Mouse (Mus musculus): ENCODE results near the gene Itgb4.
A peak's percentile ranks its signal among the peaks of the same experiment; 100 is the strongest.
"Not testable (repeated sequence)": the region's sequence is repeated elsewhere in the genome, so short reads cannot be mapped to it uniquely, and the experiment has no call there.

Gene Itgb4

DNA sequence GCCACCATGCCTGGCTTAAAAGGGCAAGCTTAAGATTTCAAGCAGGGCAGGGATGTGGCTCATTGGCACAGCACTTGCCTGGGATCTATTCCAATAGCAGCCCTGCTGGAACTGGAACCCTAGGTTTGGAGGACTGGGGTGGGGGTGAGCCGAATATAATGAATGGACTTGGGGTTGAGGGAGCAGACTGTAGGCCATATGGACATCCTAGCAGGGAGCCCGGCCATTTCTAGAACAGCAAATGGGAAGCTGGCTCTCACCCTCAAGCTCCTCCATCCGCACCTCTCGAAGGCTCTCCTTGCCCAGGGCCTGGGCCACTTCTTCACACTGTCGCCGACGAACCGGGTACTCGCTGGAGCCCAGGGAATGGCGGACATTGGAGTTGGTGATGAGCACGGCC is 35.2 kb downstream of the Itgb4 start:
- no peak for DNase-seq

DNA sequence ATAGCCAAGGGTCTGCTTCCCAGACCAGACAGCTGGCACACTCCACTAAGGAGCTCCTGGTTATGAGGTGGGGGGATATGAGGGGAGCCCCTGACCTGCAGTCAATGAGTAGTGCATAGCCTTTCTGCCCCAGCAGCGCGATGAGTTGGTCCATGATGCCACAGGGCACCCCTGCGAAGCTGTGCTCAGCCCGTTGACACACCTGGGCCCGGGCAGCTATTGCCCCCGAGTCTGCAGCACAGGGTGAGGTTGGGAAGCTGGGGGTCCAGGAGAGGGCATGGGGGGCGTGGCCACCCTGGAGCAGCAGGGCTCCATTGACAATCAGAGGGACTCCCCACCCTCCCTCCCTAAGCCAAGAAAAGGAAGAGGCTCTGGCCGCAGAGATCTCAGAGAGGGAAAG is 35.6 kb downstream of the Itgb4 start:
- DNase-seq: no peak

DNA sequence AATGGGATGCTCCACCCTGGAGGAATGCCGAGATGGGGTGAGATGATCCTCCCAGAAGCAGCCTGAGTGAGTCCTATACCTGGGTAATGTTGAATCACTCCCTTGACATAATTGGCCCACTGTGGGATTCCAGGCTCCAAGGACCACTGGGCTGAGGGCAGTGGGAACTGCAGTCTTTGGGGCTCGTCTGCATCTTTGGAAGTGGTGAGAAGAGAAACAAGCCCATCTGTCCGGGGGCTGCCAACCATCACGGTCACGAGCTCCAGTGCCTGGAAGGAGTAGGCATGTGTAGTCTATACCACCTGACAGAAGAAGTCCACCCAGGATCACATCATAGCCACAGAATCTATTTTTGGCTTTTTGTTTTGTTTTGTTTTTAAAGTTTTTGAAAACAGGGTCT is 36.4 kb downstream of the Itgb4 start:
- DNase-seq: no peak

DNA sequence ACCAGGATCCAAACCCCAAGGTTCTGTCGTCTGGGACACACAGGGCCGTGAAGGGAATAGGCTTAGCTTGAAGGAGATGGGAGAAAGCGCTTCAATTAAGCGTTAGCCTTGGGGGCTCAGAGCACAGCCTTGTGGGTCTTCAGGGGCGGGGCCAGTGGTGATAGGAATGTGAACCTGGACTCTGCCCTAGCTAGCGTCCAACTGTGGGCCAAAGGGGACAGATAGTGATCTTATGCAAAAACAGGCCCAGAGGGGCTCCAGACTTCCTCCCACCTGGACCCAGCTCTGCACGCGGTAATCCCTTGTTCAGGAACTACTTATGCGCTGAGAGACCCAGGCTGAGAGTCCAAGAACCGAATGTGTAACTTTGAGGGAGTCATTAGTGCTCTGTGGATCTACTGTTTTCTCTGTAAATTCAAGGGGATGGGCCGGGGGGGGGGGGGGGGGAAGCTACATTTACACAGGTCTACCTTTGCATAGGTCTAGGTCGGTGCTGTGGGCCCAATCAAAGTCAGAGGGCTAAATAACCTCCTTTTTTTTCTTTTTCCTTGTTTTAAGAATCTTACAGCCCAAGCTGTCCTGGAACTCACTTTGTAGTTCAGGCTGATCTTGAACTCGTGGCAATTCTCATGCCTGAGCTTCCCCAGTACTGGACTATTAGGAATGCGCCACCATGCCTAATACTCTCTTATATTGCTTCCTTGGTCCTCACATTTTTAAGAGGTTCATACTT is 37.2 kb downstream of the Itgb4 start:
- no peak for DNase-seq

DNA sequence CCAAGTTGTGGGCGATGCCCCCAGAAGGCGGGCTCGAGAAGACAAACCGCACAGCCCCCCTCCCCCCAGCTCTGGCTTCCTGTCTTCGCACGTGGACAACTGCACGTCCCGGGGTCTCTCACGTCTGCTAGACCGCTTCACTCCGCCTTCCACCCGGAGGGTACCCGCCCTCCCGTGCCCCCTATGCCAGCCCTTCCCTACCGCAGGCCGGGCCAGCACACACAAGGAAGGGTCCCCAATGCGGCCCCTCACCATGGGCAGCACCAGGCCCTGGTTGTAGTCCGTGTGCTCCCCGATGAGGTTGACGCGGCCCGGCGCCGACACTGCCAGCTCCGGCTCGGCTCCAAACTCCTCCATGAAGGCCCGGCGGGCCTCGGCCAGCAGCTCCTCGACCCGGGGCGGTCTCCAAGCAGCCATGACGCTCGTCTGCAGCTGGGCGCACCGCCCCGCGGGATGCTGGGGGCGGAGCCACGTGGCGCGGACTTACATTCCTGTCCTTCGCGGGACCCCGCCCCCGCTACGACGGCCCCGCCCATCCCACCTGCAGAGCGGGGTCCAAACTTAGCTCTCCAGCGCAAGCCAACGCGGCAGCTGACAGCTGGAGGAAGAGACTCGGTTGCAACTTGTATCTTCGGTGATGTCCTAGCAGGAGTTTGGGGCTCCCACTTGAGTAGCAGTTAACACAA is 37.9 kb downstream of the Itgb4 start, which contains the start of gene Galk1:
Gene Galk1 (minus strand): TSS at position 458 of the 686 bp plus-strand sequence.
- peak; percentile 92 for DNase-seq

DNA sequence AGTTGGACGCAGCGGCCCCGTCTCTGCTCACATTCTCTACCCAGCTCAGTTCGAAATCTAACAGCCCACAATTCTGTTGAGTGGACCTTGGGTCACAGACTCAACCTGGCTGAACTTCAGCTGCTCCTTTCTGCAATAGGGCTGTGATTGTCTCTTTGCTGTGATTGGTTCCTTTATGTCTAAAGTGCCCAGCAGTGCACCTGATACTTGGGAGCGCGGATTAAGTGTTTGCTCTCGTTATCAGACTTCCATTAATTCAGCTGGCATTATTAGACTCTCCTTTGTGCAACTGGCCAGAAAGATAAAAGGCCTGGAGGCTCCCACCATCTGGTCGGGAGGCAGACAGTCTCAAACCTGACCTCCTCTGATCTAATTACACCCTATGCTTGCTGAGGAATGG is 40.3 kb downstream of the Itgb4 start:
- no peak for DNase-seq

DNA sequence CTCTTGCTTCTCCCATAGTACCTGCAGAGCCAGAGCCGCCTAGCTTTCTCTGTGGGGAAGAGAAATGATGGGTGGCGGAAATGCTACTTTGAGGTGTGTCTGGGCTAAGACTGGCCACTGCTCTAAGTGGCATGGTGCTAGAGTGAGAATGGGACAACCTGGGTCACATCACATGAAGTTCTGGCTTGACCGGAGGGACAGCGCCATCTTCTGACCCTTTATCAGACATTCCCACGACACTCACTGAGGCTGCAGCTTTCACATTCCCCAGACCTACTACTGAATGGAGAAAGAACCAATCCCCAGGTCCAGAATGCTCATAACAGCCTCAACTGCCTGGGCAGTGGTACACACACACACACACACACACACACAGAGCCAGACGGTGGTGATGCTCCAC is 43.6 kb downstream of the Itgb4 start:
- DNase-seq: peak; percentile 43

DNA sequence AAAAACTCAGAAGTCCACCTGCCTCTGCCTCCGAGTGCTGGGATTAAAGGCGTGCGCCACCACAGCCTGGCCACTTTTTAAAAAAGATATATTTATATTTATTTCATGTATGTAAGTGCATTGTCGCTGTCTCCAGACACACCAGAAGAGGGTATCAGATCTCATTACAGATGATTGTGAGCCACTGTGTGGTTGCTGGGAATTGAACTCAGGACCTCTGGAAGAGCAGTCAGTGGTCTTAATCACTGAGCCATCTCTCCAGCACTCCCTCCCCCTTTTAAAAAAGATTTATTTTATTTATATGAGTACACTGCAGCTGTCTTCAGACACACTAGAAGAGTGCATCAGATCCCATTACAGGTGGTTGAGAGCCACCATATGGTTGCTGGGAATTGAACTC is 44.4 kb downstream of the Itgb4 start:
- not testable (repeated sequence) for DNase-seq

DNA sequence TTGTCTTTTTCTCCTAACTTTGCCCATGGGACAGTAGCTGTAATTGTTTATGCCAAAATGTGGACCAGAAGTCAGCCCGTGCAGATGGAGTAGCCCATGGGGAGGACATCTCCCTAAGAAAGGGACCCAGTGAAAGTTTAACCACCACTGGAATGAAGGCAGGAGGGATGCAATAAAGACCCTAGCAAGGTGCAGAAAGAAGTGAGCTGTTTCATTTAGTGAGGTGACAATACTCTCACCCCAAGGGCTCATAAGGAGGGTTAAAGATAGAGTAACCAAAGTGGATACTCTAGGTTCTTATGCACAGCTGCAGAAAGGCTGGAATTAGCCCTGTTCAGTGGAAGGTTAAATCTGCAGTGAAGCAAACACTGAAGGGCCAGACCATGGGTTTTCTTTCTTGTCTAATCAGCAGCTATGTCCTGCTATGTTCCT is 44.9 kb downstream of the Itgb4 start:
- DNase-seq: no peak

DNA sequence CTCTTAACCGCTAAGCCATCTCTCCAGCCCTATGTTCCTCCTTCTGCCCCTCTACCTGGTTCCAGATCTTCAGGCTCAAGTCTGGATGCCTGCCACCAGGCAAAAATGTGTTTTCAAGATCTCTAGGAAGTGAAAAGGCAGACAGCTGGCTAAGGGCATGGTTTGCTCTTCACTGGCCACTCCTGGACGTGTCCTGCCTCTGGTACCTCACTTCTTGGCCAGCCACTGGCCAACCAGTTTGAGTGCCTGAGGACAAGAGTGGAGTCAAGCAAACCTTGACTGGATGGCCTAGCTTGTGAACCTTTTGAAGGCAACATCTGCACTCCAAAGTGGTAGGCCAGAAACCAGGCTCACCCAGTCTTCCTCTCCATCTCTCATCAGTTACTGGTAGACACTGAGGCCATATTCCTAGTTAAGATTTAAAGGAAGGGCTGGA is 45.5 kb downstream of the Itgb4 start:
- DNase-seq: no peak

DNA sequence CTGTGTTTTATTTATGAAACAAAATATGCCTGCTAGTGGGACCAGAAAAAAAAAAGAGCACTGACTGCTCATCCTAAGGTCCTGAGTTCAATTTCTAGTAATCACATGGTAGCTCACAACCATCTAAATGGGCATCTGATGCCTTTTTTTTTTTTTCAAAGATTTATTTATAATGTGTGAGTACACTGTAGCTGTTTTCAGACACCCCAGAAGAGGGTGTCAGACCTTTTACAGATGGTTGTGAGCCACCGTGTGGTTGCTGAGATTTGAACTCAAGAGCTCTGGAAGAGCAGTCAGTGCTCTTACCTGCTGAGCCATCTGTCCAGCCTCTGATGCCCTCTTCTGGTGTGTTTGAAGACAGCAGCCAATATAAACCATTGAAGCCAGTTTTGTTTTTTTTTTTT is 46.0 kb downstream of the Itgb4 start:
- DNase-seq: no peak

DNA sequence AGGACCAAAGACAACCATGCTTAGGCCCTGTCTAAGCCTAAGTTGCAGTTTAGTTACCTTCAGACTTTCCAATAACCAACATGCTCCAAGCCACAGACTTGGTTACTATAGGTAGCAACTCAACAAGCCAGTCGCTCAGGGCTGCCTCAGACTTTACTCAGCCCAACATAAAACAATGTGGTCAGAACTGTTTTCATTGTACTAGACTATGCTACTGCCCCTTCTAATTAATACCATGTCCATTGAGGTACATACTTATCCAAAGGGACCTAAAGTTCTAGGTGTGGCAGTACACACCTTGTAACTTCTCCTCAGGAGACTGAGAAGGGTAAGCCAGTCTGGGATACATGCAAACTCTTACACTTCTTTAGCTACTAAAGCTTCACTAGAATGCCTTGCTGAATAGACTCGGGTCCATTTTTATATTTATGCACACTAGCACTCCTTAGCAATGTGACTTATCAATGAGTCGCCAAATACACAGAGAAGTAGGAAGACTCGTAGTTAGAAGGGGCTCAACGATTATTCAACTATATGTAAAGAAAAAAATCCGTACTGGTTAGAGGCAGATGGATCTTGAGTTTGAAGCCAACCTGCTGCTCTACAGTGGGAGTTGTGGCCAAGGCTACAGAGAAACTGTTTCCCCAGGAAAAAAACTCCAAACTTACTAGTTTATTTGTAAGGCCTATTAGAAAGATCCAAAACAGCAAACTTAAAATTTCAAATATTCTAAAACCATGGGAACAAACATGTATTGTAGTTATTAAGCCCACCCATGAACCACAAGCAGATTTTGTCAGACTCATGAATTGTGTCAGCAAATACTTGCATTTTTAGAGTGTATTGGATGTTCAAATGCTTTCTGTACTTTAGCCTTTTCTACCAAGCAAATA is 47.1 kb downstream of the Itgb4 start:
- no peak for DNase-seq

DNA sequence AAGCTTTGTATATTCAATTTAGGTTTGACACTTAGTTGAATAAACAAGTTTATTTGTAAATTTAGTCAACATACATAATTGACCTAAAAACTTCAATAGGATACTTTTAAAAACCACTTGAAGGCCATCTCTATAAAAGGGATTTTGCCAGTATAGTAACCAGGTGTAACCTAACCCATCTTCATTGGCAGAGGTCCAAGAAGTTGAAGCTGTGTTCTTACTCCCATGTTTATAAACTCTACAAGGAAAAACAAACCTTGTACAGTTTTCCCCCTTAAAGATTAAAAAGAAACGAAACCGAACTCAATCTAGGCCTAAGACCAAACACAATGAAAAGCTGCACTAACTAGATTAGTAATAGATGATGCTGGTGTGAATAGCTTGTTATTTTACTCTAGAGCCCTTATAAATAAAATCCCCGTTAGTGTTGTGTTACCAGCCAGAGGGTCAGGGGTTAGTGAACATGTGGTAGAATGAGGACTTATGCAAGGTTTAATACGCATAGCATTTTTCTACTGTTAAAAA is 47.8 kb downstream of the Itgb4 start:
- DNase-seq: no peak

DNA sequence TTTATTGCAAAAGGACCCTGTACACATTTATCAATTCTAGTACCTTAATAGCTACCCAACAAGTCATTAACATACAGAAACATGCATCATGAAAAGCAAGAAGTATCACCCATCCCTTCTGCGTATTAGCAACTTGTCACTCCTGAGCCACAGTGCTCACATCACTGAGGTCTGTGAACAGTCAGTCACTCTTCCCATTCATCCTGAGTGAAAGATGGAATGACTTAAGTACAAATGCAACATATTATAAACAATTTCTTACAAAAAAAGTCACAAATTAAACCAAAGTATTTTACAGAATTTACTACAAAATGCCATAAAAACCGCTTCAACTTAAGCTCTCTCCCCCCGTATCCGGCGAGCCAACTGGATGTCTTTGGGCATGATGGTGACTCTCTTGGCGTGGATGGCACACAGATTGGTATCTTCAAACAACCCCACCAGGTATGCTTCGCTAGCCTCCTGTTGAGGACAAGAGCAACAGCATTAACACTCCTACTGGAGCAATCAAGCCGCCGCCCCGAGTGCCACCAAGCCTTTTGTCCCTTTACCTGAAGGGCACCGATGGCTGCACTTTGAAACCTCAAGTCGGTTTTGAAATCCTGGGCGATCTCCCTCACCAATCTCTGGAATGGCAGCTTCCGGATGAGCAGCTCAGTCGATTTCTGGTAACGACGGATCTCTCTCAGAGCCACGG is 48.7 kb downstream of the Itgb4 start:
- not testable (repeated sequence) for DNase-seq

DNA sequence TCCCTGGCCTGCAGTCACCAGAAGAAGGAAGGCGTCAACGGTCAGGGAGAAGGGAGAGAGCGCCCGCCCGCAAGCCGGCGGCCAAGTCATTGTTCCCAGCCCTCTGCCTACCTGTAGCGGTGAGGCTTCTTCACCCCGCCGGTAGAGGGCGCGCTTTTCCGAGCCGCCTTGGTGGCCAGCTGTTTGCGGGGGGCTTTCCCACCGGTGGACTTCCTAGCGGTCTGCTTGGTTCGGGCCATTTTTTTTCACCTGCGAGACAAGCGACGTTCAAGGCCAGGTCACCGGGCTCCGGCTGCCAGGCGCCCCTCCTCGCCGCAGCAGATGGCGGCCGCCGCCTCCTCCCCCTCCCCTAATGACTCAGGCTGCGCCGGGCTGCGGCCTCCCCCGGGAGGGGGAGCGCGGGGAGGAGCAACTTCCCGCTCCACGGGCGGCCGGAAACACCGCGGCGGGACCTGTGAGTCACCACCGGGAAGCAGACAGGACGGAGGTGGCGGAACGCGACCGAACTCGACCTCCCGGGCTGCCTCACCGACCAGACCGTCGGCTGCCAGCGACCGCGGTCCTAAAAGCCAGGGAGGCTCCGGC is 49.4 kb downstream of the Itgb4 start:
- DNase-seq: peak; percentile 82

DNA sequence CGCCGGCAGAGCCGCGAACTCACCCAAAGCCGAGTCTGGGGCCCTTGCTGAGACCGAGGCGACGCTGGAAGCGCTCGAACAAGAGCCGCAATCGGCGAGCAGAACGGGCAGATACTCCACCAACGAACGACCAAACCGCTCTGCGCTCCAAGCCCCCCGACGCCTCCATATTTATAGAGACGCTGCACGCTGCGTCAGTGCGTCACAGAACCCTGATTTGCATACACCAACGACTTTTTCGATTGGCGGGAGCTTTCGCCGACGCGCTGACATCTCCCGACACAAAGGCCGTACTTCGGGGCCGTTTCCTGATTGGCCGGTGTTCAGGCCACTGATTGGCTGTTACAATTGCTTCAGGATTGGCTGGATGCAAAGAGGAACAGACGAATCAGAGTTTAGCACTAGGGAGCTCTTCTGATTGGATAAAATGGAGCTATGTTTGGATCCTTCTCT is 49.9 kb downstream of the Itgb4 start:
- DNase-seq: peak; percentile 91

DNA sequence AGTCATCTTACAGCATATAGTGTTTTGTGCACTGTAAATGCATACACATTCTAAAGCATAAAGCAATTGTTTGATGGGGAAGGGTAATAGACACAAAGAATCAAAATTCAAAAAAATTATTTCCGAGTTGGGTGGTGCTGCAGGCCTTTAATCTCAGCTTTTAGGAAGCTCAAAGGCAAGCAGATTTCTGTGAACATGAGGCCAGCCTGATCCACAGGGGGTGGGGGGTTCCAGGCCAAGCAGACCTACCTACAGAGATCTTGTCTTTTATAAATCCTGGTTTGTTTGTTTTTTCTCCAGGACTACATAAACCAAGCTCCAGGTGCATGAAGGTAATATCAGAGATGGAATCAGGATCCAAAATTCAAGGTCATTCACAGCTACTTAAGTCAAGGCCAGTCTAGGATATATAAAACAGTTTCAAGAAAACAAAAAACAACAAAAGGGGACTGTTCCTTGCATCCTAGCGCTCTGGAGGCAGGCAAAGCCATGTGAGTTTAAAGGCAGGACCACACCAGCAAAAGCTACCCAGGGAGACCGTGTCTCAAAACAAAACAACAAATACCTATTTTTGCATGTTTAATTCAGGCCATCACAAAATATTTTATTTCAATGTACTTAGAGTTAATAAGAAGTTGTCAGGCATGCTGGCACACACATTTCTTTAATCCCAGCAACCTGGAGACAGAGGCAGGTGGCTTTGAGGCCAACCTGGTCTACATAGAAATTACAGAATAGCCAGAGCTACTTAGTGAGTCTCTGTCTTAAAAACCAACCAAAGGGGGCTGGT is 50.7 kb downstream of the Itgb4 start:
- no peak for DNase-seq

DNA sequence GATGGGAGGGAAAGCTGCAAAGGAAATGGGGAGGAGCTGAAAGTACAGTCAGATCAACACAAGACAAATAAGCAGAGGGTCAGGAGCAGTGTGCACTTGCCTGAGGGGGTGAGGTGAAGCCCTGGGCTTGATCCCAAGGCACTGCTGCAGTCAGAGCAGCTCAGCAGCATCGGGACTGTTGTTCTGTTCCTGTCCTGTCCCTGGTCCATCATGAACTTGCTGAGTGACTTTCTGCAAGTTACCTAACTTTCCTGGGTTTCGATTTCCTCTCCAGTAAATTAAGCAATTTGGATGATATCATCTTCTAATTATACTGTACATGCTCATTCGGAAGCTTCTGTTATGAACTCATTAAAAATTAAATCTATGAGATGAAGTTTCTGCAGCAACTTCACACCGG is 53.2 kb downstream of the Itgb4 start, which contains the start of gene H3f3b:
Gene H3f3b (minus strand): TSS at position 207 of the 400 bp plus-strand sequence.
- DNase-seq: peak; percentile 12

DNA sequence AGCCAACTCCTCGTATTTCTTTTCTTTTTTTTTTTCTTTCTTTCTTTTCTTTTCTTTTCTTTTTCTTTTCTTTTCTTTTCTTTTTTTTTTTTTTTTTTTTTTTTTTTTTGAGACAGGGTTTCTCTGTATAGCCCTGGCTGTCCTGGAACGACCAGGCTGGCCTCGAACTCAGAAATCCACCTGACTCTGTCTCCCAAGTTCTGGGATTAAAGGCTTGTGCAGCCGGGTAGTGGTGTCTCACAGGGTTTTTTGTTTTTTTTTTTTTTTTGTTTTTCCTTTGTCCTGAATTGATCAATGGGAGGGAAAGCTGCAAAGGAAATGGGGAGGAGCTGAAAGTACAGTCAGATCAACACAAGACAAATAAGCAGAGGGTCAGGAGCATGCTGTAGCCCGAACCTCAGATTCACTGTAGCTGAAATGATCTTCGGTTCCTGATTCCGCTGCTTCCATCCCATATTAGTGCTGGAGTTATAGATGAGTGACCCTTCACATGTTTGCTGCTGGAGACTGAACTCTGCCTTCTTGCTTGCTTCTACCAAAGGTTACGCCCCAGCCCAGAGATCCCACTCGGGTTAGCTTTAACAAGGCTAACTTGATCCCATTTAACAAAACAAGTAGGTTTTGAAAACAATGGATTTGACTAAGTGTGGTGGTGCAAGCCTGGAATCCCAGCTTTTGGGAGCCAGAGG is 53.8 kb downstream of the Itgb4 start:
- DNase-seq: no peak

DNA sequence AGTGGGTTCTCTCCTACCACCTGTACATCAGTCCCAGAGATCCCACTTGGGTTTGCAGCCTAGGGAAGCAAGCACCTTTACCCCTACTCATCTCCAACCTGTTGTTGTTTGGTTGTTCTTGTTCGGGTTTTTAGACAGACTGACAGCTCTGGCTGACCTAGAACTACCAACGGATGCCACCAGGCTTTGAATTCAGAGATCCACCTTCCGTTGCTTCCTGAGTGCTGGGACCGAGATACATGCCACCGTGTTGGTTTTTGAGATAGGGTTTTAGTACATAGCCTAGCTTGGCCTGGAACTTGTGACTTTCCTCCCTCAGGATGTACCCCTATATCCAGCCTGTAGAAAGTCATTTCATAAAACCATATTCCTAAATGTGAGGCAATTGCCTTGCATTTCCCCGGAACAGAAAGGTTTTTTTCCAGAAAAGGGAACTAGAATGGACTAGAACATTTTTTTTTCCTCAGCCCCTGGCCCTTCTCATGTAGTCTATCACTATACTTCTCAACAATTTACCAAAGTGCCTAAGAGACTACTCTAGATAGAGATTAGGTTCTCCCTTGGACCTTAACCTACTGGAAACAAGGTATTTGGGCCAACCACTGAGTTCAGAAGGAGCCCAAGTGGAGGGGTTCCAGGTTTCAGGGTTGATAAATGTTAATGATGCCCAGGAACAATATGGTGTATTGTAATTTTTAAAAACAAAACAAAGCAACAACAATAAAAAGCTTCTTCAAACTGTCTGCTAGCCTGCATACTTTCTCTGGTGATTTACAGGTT is 54.8 kb downstream of the Itgb4 start:
- DNase-seq: no peak
